Mouse (Mus musculus) hindbrain, embryonic 14.5 days (tissue): ENCODE results near the gene Gas2l2. TPM values are rescaled to one million over a fixed set of nuclear protein-coding genes. Genes with fewer than 3 reads are reported as not detected.

Source experiments
- ATAC-seq: fragments of 200-750 bp; cut with Nextera tagmentation; 2 replicates; pipeline ENCODE4 v1.8.0; 2017; ENCODE audit warnings: moderate number of reproducible peaks, mild to moderate bottlenecking, moderate TSS enrichment, moderate library complexity; ENCODE audit not compliant: low FRiP score
- DNase-seq: peaks from one replicate; pipeline ENCODE4 v3.0.0-alpha.2; 2015; ENCODE audit warnings: low spot score
- H3K27ac ChIP-seq: fragments of 300-500 bp; sonication (generic); 2 replicates; pipeline ENCODE4 v1.5.1; 2014; ENCODE audit warnings: mild to moderate bottlenecking, moderate library complexity
- H3K27me3 ChIP-seq: fragments of 300-500 bp; sonication (generic); 2 replicates; pipeline ENCODE4 v1.6.1; 2014; ENCODE audit warnings: mild to moderate bottlenecking, low read length, mixed read lengths; ENCODE audit not compliant: control insufficient read depth, insufficient read depth
- H3K36me3 ChIP-seq: fragments of 300-500 bp; sonication (generic); replicated peaks from 2 replicates; pipeline ENCODE4 v1.6.1; 2014; ENCODE audit not compliant: control insufficient read depth, insufficient read depth
- H3K4me1 ChIP-seq: fragments of 300-500 bp; sonication (generic); replicated peaks from 2 replicates; pipeline ENCODE4 v1.6.1; 2014; ENCODE audit warnings: antibody characterized with exemption, low read length, mixed read lengths; ENCODE audit not compliant: control insufficient read depth, insufficient read depth
- H3K4me2 ChIP-seq: fragments of 300-500 bp; sonication (generic); replicated peaks from 2 replicates; pipeline ENCODE4 v1.6.1; 2014; ENCODE audit warnings: mild to moderate bottlenecking, moderate library complexity
- H3K4me3 ChIP-seq: fragments of 300-500 bp; sonication (generic); replicated peaks from 2 replicates; pipeline ENCODE4 v1.5.1; 2014; ENCODE audit warnings: mild to moderate bottlenecking, low read length
- H3K9ac ChIP-seq: fragments of 300-500 bp; sonication (generic); 2 replicates; pipeline ENCODE4 v1.6.1; 2014
- H3K9me3 ChIP-seq: fragments of 300-500 bp; sonication (generic); 2 replicates; pipeline ENCODE4 v1.6.1; 2016; ENCODE audit warnings: low read length; ENCODE audit not compliant: control insufficient read depth
- WGBS: fragments of 180-500 bp; shearing (Covaris S2); extraction: QIAGEN DNeasy Blood & Tissue Kit; methylation state at CpG from one replicate; pipeline ENCODE4 v1.1.7; 2014; 5-methylcytosine and 5-hydroxymethylcytosine counted together
- polyA plus RNA-seq: library from polyadenylated mRNA; unstranded; fragments of >200 nt; fragmentation: Nextera tagmentation; extraction: Ambion mirVana; gene quantifications from 2 replicates; pipeline ENCODE4 v1.2.1, GENCODE M21; 2014

Gas2l2 gene
- polyA plus RNA-seq, 1 experiment from 2014 or later, result 1.5 TPM

DNA sequence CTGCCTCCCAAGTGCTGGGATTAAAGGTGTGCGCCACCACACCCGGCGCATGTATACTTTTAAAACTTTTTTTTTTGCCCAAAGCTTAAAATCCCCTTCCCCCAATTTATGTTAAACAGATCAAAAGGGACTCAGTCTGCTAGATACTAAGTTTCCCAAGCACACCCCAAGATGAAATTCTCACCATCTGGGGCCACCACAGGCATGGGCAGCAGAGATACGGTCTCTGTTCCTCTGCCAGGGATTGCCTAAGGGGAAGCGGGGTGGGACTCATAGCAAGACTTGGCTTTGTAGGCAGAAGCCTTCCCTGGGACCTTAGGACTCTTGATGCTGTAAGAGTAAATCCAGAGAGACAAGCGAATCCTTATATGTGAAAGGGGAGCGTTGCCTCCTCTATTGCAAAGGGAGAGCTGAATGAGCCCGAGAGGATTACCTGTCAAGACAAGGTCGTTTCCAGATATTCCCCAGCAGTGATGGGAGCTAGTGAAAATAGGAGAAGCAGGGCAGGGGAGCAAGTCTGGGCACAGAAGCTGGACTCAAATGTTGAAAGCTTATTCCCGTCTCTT is 32.3 kb upstream of the Gas2l2 start:
- H3K4me2 ChIP-seq, result peak overlapping the region; percentile 97; the same call in 1 of the 2 replicates
- H3K36me3 ChIP-seq, result no peaks in the 10 kb centered on the region
- ATAC-seq (no peak), DNase-seq (no peak)
- H3K9me3 ChIP-seq, result no peaks in the 10 kb centered on the region
- H3K27me3 ChIP-seq, result peaks cover 46% of the 10 kb centered on the region
- H3K27ac ChIP-seq, result no peak overlapping the region
- no peak overlapping the region for H3K9ac ChIP-seq
- WGBS, result 70% methylated on average over 10 of the region's 10 CpGs
- no peaks in the 10 kb centered on the region; the same call in none of the 2 replicates for H3K4me1 ChIP-seq
- peak overlapping the region; percentile 62 for H3K4me3 ChIP-seq

DNA sequence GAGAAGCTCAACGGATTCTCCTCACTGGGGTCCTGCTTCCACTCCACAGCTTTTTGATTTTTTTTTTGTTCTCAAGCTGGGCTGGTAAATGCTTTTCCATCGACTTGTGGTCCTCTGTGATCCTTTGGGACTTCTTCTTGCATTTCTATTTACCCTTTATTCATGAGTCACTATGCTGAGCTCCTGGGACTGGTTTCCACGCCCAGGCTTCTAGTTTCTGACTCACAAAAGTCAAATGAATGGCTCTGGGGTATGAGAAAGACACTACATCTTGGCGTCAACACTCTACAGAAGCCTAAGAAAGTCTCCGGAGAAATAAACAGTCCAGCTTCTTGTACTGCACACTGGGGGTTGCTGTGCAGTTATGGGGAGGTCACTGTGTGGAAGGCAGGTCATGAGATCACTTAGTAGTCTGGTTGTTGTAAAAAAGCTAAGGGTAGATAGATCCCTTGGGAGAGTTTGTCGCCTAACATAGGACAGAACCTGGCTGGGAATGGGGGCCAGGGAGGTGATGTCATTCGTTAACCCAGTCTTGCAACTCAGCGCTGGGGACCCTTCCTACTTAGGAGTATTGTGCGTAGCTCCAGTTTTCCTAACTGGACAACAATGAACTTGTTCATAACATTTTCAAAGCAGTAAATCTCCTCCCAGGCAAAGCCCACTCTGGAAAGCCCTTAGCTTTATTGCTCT is 28.8 kb upstream of the Gas2l2 start:
- Histone ChIP-seq H3K4me2 (no peak overlapping the region), H3K36me3 (no peaks in the 10 kb centered on the region), H3K27ac (no peak overlapping the region), H3K4me1 (no peaks in the 10 kb centered on the region; the same call in 1 of the 2 replicates), H3K9ac (no peak overlapping the region), H3K9me3 (no peaks in the 10 kb centered on the region), H3K4me3 (no peak overlapping the region), H3K27me3 (peaks cover 22% of the 10 kb centered on the region)
- DNase-seq (no peak), ATAC-seq (no peak)
- WGBS, result 64% methylated on average over 9 of the region's 9 CpGs

DNA sequence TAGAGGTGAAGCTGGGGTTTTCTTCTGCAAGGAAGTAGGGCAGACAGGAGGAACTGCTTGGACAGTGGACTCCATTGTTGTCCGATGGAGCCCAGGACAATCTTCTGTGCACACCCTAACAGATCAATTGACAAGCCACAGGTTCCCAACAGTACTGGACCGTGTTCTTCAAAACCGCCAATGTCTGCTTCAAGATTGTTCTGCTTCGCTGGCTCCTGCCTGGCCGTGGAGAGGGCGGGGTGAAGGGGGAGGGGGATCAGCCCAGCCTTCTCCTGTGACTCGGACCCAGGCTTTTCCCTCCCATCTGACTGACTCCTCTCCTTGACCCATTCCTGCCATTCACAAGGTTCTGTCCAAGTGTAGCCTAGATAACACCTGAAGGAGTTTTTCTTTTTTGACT is 28.0 kb upstream of the Gas2l2 start:
- no peak overlapping the region for H3K27ac ChIP-seq
- ATAC-seq (no peak), DNase-seq (no peak)
- no peaks in the 10 kb centered on the region for H3K4me1 ChIP-seq
- H3K27me3 ChIP-seq, result peaks cover 15% of the 10 kb centered on the region
- H3K4me3 ChIP-seq, result no peak overlapping the region
- H3K9me3 ChIP-seq, result no peaks in the 10 kb centered on the region
- no peaks in the 10 kb centered on the region for H3K36me3 ChIP-seq
- H3K9ac ChIP-seq, result no peak overlapping the region
- H3K4me2 ChIP-seq, result no peak overlapping the region
- WGBS, result 31% methylated on average over 7 of the region's 7 CpGs

DNA sequence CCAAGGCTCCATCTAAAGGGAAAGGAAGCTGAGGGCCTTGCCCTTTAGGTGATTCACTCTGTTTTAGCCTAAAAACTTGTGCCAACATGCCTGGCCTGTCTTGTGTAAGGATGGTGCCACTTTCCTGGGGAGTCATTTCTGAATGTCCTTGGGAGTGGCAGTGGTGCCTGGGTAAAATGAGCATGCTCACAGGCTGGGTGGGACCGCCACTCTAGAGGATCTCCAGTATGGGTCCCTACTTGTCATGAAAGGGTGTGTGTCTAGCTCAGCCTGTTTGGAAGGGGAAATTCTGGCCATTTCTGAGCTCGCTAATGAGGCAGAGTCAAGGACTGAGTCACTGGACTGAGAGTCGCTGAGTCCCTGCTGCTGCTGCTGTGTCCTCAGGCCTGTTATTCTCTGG is 26.4 kb upstream of the Gas2l2 start:
- Histone ChIP-seq H3K4me1 (no peaks in the 10 kb centered on the region), H3K9ac (no peak overlapping the region), H3K9me3 (no peaks in the 10 kb centered on the region), H3K36me3 (no peaks in the 10 kb centered on the region), H3K4me2 (no peak overlapping the region), H3K4me3 (no peak overlapping the region), H3K27ac (no peak overlapping the region), H3K27me3 (no peaks in the 10 kb centered on the region)
- DNase-seq (no peak), ATAC-seq (no peak)
- WGBS, result 80% methylated on average over 3 of the region's 3 CpGs

DNA sequence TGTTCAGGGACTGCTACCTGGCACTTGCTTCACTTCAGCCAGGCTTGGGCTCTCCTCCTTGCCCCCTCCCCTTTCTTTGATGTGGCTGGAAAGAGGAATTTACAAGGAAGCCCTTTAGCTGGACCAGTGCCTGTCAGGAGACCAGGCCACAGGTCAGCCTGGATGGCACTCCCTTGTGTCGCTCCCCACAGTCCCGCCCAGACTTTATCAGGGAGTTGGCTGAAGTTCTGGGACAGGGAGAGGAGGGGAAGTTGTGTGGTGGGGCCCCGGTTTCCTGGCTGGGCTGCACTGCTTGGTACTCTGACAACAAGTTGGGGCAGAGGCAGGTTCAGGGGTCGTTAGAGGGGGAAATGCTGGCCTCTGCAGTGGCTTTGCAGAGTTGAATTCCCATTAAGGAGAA is 25.3 kb upstream of the Gas2l2 start:
- WGBS, result 34% methylated on average over 4 of the region's 4 CpGs

GRCm38 (mm10) chr11:83451281-83451680 is 22.0 kb upstream of the Gas2l2 start:
- peaks cover 13% of the 10 kb centered on the region for H3K4me1 ChIP-seq
- H3K4me3 ChIP-seq, result no peak overlapping the region
- H3K4me2 ChIP-seq, result no peak overlapping the region
- no peaks in the 10 kb centered on the region for H3K9me3 ChIP-seq
- H3K9ac ChIP-seq, result no peak overlapping the region
- no peaks in the 10 kb centered on the region for H3K36me3 ChIP-seq
- H3K27me3 ChIP-seq, result no peaks in the 10 kb centered on the region; the same call in 1 of the 2 replicates
- DNase-seq (no peak), ATAC-seq (no peak)
- H3K27ac ChIP-seq, result no peak overlapping the region
- 89% methylated on average over 10 of the region's 10 CpGs for WGBS

More for the DNA sequence above, 25.3 kb upstream of the Gas2l2 start:
- Histone ChIP-seq H3K4me1 (no peaks in the 10 kb centered on the region), H3K4me3 (no peak overlapping the region), H3K4me2 (no peak overlapping the region), H3K27me3 (no peaks in the 10 kb centered on the region), H3K36me3 (no peaks in the 10 kb centered on the region), H3K27ac (no peak overlapping the region), H3K9me3 (no peaks in the 10 kb centered on the region), H3K9ac (no peak overlapping the region)
- ATAC-seq (no peak), DNase-seq (no peak)

GRCm38 (mm10) chr11:83450550-83450949 is 21.3 kb upstream of the Gas2l2 start:
- H3K4me1 ChIP-seq, result peaks cover 13% of the 10 kb centered on the region
- no peak overlapping the region for H3K4me2 ChIP-seq
- no peaks in the 10 kb centered on the region for H3K36me3 ChIP-seq
- H3K9ac ChIP-seq, result no peak overlapping the region
- H3K27ac ChIP-seq, result no peak overlapping the region
- H3K27me3 ChIP-seq, result peaks cover under 1% of the 10 kb centered on the region
- ATAC-seq (no peak), DNase-seq (no peak)
- WGBS, result 40% methylated on average over 1 of the region's 1 CpGs
- H3K9me3 ChIP-seq, result no peaks in the 10 kb centered on the region
- H3K4me3 ChIP-seq, result no peak overlapping the region

DNA sequence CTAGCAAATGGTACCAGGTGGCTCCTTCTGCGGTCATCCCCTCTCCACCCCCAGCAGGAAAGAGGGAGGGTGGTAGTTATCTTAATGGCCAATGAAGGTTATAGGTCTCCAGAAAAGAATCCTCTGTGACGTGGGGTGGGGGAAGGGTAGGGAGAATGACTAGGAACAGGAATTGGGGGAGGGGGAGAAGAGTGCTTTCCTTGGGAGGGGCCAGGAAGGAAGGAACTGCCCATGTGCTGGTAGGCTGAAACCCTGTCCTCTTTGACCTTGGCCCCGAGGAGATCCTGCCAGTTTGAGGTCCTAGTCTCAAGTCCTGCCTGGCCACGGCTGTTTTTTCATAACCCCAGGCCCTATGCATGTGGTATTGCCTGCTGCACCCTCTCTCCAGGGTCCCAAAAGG is 20.0 kb upstream of the Gas2l2 start:
- Histone ChIP-seq H3K4me2 (no peak overlapping the region), H3K27ac (no peak overlapping the region), H3K36me3 (no peaks in the 10 kb centered on the region), H3K9me3 (no peaks in the 10 kb centered on the region), H3K4me1 (peaks cover 13% of the 10 kb centered on the region), H3K9ac (no peak overlapping the region), H3K27me3 (peaks cover 13% of the 10 kb centered on the region), H3K4me3 (no peak overlapping the region)
- ATAC-seq (no peak), DNase-seq (no peak)
- 57% methylated on average over 4 of the region's 4 CpGs for whole genome bisulfite sequencing

DNA sequence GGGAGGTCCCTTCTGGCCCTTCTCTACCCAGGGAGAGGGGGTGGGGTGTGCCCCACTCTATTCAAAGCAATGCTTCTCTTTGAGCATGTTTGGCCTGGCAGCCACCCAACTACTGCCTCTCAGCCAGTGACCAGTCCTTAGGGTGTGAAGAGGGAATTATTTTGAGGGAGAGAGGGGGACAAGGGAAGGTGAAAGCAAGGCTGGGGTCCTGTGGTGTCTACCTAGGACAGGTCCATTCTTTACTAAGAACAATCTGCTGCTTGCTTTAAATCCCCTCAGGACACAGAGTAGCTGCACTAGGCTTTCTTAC is 19.6 kb upstream of the Gas2l2 start:
- Histone ChIP-seq H3K27ac (no peak overlapping the region), H3K4me2 (no peak overlapping the region), H3K27me3 (peaks cover 18% of the 10 kb centered on the region), H3K9ac (no peak overlapping the region), H3K36me3 (no peaks in the 10 kb centered on the region), H3K4me3 (no peak overlapping the region), H3K4me1 (peaks cover 13% of the 10 kb centered on the region), H3K9me3 (no peaks in the 10 kb centered on the region)
- no peak for DNase-seq
- ATAC-seq, result peak; percentile 37; the same call in 1 of the 2 replicates
